Mouse (Mus musculus): ENCODE measurements around the gene Vmn1r189. TPM values are rescaled to one million over a fixed set of nuclear protein-coding genes. Genes with fewer than 3 reads are reported as not detected.
"Not testable (repeated sequence)": the region's sequence is repeated elsewhere in the genome, so short reads cannot be mapped to it uniquely, and the experiment has no call there.

Gene Vmn1r189
- not detected in 2 replicates for polyA plus RNA-seq (2014; fragmentation: Nextera tagmentation; extraction: Ambion mirVana)

- ATAC-seq (replicated peaks; ENCODE audit: low FRiP score), result not testable (repeated sequence)
- 94% methylated on average over 2 of the region's 2 CpGs for WGBS
Observed at GRCm38 (mm10) chr13:22105724-22106123, at the start of gene Vmn1r189. Vmn1r189 (minus strand) TSS chr13:22105824.

GRCm38 (mm10) chr13:22136495-22137293 lies 31.1 kb upstream of the Vmn1r189 start:
- not testable (repeated sequence) for H3K9me3 ChIP-seq (ENCODE audit: control insufficient read depth, low read length); H3K27ac ChIP-seq (ENCODE audit: low read depth, low read length); DNase-seq (ENCODE audit: low spot score); H3K4me1 ChIP-seq (replicated peaks; ENCODE audit: control insufficient read depth, insufficient read depth, low read length); H3K36me3 ChIP-seq (ENCODE audit: control insufficient read depth, insufficient read depth, low read length); H3K27me3 ChIP-seq (ENCODE audit: control insufficient read depth, insufficient read depth, low read length); ATAC-seq (replicated peaks; ENCODE audit: low FRiP score); H3K9ac ChIP-seq (ENCODE audit: low read length); H3K4me3 ChIP-seq (ENCODE audit: low read depth, low read length); H3K4me2 ChIP-seq (ENCODE audit: low read depth, low read length, severe bottlenecking)
- 69% methylated on average over 5 of the region's 5 CpGs for WGBS

More at GRCm38 (mm10) chr13:22105724-22106123, at the start of gene Vmn1r189:
- H3K4me1 ChIP-seq (replicated peaks; ENCODE audit: control insufficient read depth, insufficient read depth, low read length); H3K4me3 ChIP-seq (ENCODE audit: low read depth, low read length); H3K36me3 ChIP-seq (ENCODE audit: control insufficient read depth, insufficient read depth, low read length); DNase-seq (ENCODE audit: low spot score); H3K27me3 ChIP-seq (ENCODE audit: control insufficient read depth, insufficient read depth, low read length); H3K27ac ChIP-seq (ENCODE audit: low read depth, low read length); H3K9ac ChIP-seq (ENCODE audit: low read length); H3K4me2 ChIP-seq (ENCODE audit: low read depth, low read length, severe bottlenecking); H3K9me3 ChIP-seq (ENCODE audit: control insufficient read depth, low read length): not testable (repeated sequence)

- not testable (repeated sequence) for DNase-seq (ENCODE audit: low spot score); ATAC-seq (replicated peaks; ENCODE audit: low FRiP score); H3K36me3 ChIP-seq (ENCODE audit: control insufficient read depth, insufficient read depth, low read length); H3K4me3 ChIP-seq (ENCODE audit: low read depth, low read length); H3K4me1 ChIP-seq (replicated peaks; ENCODE audit: control insufficient read depth, insufficient read depth, low read length); H3K27me3 ChIP-seq (ENCODE audit: control insufficient read depth, insufficient read depth, low read length); H3K27ac ChIP-seq (ENCODE audit: low read depth, low read length); H3K9ac ChIP-seq (ENCODE audit: low read length); H3K9me3 ChIP-seq (ENCODE audit: control insufficient read depth, low read length); H3K4me2 ChIP-seq (ENCODE audit: low read depth, low read length, severe bottlenecking)
- 93% methylated on average over 1 of the region's 1 CpGs for WGBS
Observed at GRCm38 (mm10) chr13:22084140-22084539, 21.5 kb downstream of the Vmn1r189 start, which contains the start of gene Vmn1r188. Vmn1r188 (plus strand) TSS chr13:22084440.

- no peak for ATAC-seq (replicated peaks; ENCODE audit: low FRiP score)
- Histone ChIP-seq H3K4me3 (ENCODE audit: low read depth, low read length) (no peak overlapping the region), H3K27ac (ENCODE audit: low read depth, low read length) (no peak overlapping the region), H3K36me3 (ENCODE audit: control insufficient read depth, insufficient read depth, low read length) (no peaks in the 10 kb centered on the region), H3K4me1 (replicated peaks; ENCODE audit: control insufficient read depth, insufficient read depth, low read length) (no peaks in the 10 kb centered on the region), H3K4me2 (ENCODE audit: low read depth, low read length, severe bottlenecking) (no peak overlapping the region), H3K27me3 (ENCODE audit: control insufficient read depth, insufficient read depth, low read length) (no peaks in the 10 kb centered on the region), H3K9me3 (ENCODE audit: control insufficient read depth, low read length) (no peaks in the 10 kb centered on the region), H3K9ac (ENCODE audit: low read length) (no peak overlapping the region)
- 63% methylated on average over 1 of the region's 1 CpGs for WGBS
- no peak for DNase-seq (ENCODE audit: low spot score)
Observed at GRCm38 (mm10) chr13:22063468-22063867, 42.2 kb downstream of the Vmn1r189 start.

- no peaks in the 10 kb centered on the region for H3K9me3 ChIP-seq (ENCODE audit: control insufficient read depth, low read length)
- H3K27me3 ChIP-seq (ENCODE audit: control insufficient read depth, insufficient read depth, low read length), result no peaks in the 10 kb centered on the region
- H3K9ac ChIP-seq (ENCODE audit: low read length), result no peak overlapping the region
- no peak overlapping the region for H3K4me3 ChIP-seq (ENCODE audit: low read depth, low read length)
- no peaks in the 10 kb centered on the region for H3K4me1 ChIP-seq (replicated peaks; ENCODE audit: control insufficient read depth, insufficient read depth, low read length)
- no peaks in the 10 kb centered on the region for H3K36me3 ChIP-seq (ENCODE audit: control insufficient read depth, insufficient read depth, low read length)
- no peak overlapping the region for H3K27ac ChIP-seq (ENCODE audit: low read depth, low read length)
- ATAC-seq (replicated peaks; ENCODE audit: low FRiP score), result no peak
- DNase-seq (ENCODE audit: low spot score), result no peak
- 82% methylated on average over 1 of the region's 1 CpGs for WGBS
- no peak overlapping the region for H3K4me2 ChIP-seq (ENCODE audit: low read depth, low read length, severe bottlenecking)
Observed at GRCm38 (mm10) chr13:22061422-22061821, 44.2 kb downstream of the Vmn1r189 start.

- 89% methylated on average over 1 of the region's 1 CpGs for WGBS
- no peaks in the 10 kb centered on the region for H3K27me3 ChIP-seq (ENCODE audit: control insufficient read depth, insufficient read depth, low read length)
- DNase-seq (ENCODE audit: low spot score), result no peak
Observed at GRCm38 (mm10) chr13:22053754-22054153, 51.9 kb downstream of the Vmn1r189 start.

GRCm38 (mm10) chr13:22051523-22051859 lies 54.1 kb downstream of the Vmn1r189 start:
- Histone ChIP-seq H3K9ac (ENCODE audit: low read length) (peak overlapping the region; percentile 41), H3K4me1 (replicated peaks; ENCODE audit: control insufficient read depth, insufficient read depth, low read length) (0 out of 2 replicates have a peak, but pooled peaks cover 2% of the 10 kb centered on the region), H3K27ac (ENCODE audit: low read depth, low read length) (peak overlapping the region; percentile 31; the same call in 1 of the 2 replicates), H3K4me3 (ENCODE audit: low read depth, low read length) (peak overlapping the region; percentile 33), H3K36me3 (ENCODE audit: control insufficient read depth, insufficient read depth, low read length) (no peaks in the 10 kb centered on the region), H3K4me2 (ENCODE audit: low read depth, low read length, severe bottlenecking) (peak overlapping the region; percentile 48; the same call in 1 of the 2 replicates), H3K9me3 (ENCODE audit: control insufficient read depth, low read length) (no peaks in the 10 kb centered on the region), H3K27me3 (ENCODE audit: control insufficient read depth, insufficient read depth, low read length) (no peaks in the 10 kb centered on the region)
- WGBS, result 17% methylated on average over 5 of the region's 5 CpGs
- ATAC-seq (replicated peaks; ENCODE audit: low FRiP score) (no peak), DNase-seq (ENCODE audit: low spot score) (no peak)

More at GRCm38 (mm10) chr13:22053754-22054153, 51.9 kb downstream of the Vmn1r189 start:
- Histone ChIP-seq H3K9me3 (ENCODE audit: control insufficient read depth, low read length) (no peaks in the 10 kb centered on the region), H3K4me2 (ENCODE audit: low read depth, low read length, severe bottlenecking) (no peak overlapping the region), H3K27ac (ENCODE audit: low read depth, low read length) (no peak overlapping the region), H3K4me3 (ENCODE audit: low read depth, low read length) (no peak overlapping the region), H3K9ac (ENCODE audit: low read length) (no peak overlapping the region), H3K4me1 (replicated peaks; ENCODE audit: control insufficient read depth, insufficient read depth, low read length) (0 out of 2 replicates have a peak, but pooled peaks cover 2% of the 10 kb centered on the region), H3K36me3 (ENCODE audit: control insufficient read depth, insufficient read depth, low read length) (no peaks in the 10 kb centered on the region)
- ATAC-seq (replicated peaks; ENCODE audit: low FRiP score), result no peak

- peak; percentile 95 for ATAC-seq (replicated peaks; ENCODE audit: low FRiP score)
- no peaks in the 10 kb centered on the region for H3K27me3 ChIP-seq (ENCODE audit: control insufficient read depth, insufficient read depth, low read length)
- H3K27ac ChIP-seq (ENCODE audit: low read depth, low read length), result peak overlapping the region; percentile 74
- peak; percentile 98 for DNase-seq (ENCODE audit: low spot score)
- peak overlapping the region; percentile 33 for H3K4me3 ChIP-seq (ENCODE audit: low read depth, low read length)
- H3K4me2 ChIP-seq (ENCODE audit: low read depth, low read length, severe bottlenecking), result peak overlapping the region; percentile 48
- WGBS, result under 1% methylated on average over 52 of the region's 52 CpGs
- H3K4me1 ChIP-seq (replicated peaks; ENCODE audit: control insufficient read depth, insufficient read depth, low read length), result 0 out of 2 replicates have a peak, but pooled peaks cover 2% of the 10 kb centered on the region
- H3K9ac ChIP-seq (ENCODE audit: low read length), result peak overlapping the region; percentile 41
- no peaks in the 10 kb centered on the region for H3K36me3 ChIP-seq (ENCODE audit: control insufficient read depth, insufficient read depth, low read length)
- no peaks in the 10 kb centered on the region for H3K9me3 ChIP-seq (ENCODE audit: control insufficient read depth, low read length)
Observed at GRCm38 (mm10) chr13:22050591-22051522, 54.8 kb downstream of the Vmn1r189 start.
